8 mouse cellular contexts compared by ENCODE assay signal in the genomic region with DNA sequence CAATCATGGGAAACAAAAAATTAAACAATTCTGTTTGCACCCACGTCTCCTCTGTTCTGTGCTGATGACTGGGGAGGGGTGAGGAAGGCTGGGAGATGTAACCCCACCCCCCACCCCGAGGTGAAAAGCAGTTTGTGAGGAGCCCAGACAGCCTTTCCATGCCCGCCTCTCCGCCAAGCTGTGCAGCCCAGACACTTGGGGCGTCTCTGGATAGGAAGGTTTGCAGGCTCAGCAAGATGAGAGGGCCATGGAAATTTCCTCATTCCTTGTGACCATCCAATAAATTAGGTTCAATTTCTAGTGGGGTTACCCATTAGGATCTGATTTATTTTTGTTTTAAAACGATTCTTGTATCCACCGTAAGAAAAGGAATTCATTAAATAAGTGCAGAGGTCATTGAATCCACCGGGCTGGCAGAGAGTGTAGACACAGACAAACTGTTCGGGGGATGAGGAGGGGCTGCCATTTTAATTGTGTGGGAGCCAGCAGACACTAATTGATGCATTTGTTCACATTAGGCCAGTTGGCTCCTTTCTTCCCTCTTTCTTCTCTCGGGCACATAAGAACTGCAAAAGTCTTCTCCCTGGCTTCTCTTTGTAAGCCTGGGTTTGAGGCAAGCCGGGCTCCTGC. TPM values are rescaled to one million over a fixed set of nuclear protein-coding genes. Genes with fewer than 3 reads are reported as not detected.
DNase-seq lines count a peak whose midpoint lies in the region; ATAC-seq and TF ChIP-seq lines count a peak whose summit lies in the region.

No protein-coding gene starts in this region.

- H3K36me3 ChIP-seq in heart, postnatal 0 days (replicated peaks; ENCODE audit: control insufficient read depth, insufficient read depth, low read length): no peaks in the 10 kb centered on the region
- no peaks in the 10 kb centered on the region for H3K36me3 ChIP-seq in hindbrain, embryonic 11.5 days (ENCODE audit: control insufficient read depth, insufficient read depth, low read length)
- H3K36me3 ChIP-seq in midbrain, embryonic 14.5 days (ENCODE audit: control insufficient read depth, insufficient read depth, low read length): no peaks in the 10 kb centered on the region

- no peak overlapping the region for H3K9ac ChIP-seq in heart, postnatal 0 days (replicated peaks; ENCODE audit: low read depth, low read length)
- no peak overlapping the region for H3K9ac ChIP-seq in hindbrain, embryonic 11.5 days (ENCODE audit: low read depth, low read length)
- H3K9ac ChIP-seq in midbrain, embryonic 14.5 days (replicated peaks; ENCODE audit: low read length): peak overlapping the region; percentile 21; the same call in 1 of the 2 replicates

- no peak for DNase-seq in heart, postnatal 0 days (ENCODE audit: low spot score)
- no peak for DNase-seq in heart, postnatal 25 days (ENCODE audit: low spot score)
- no peak for DNase-seq in hindbrain, embryonic 11.5 days (ENCODE audit: low spot score)
- DNase-seq in midbrain, embryonic 14.5 days: peak; percentile 50
- DNase-seq in right cerebral cortex, postnatal 4 days: no peak
- DNase-seq in spleen, postnatal 4 days (ENCODE audit: low spot score in 2 of 2): no peak
- DNase-seq in frontal cortex, postnatal 10 days (ENCODE audit: low spot score in 2 of 2): no peak

- ATAC-seq in heart, postnatal 0 days (ENCODE audit: insufficient read depth, low read depth): no peak
- ATAC-seq in common myeloid progenitor, adult 5-6 weeks (replicated peaks; ENCODE audit: low read depth, poor library complexity, severe bottlenecking): 0 out of 2 replicates have a peak, but pooled peaks have one; percentile 7
- ATAC-seq in hindbrain, embryonic 11.5 days (ENCODE audit: low FRiP score): peak; percentile 83
- peak; percentile 48; the same call in 1 of the 2 replicates for ATAC-seq in midbrain, embryonic 14.5 days (ENCODE audit: low FRiP score, low TSS enrichment)

- peak overlapping the region; percentile 6; the same call in 1 of the 2 replicates for H3K4me3 ChIP-seq in heart, postnatal 0 days (ENCODE audit: low read depth, low read length)
- H3K4me3 ChIP-seq in hindbrain, embryonic 11.5 days (ENCODE audit: low read depth, low read length): no peak overlapping the region
- no peak overlapping the region for H3K4me3 ChIP-seq in midbrain, embryonic 14.5 days (replicated peaks; ENCODE audit: low read depth, low read length)

- peaks cover 25% of the 10 kb centered on the region for H3K4me1 ChIP-seq in heart, postnatal 0 days (ENCODE audit: control insufficient read depth, insufficient read depth)
- H3K4me1 ChIP-seq in hindbrain, embryonic 11.5 days (replicated peaks; ENCODE audit: control insufficient read depth, insufficient read depth, low read length): peaks cover 7% of the 10 kb centered on the region; the same call in 1 of the 2 replicates
- peaks cover 24% of the 10 kb centered on the region for H3K4me1 ChIP-seq in midbrain, embryonic 14.5 days (ENCODE audit: control insufficient read depth, insufficient read depth, low read length)

- H3K4me2 ChIP-seq in heart, postnatal 0 days (ENCODE audit: low read depth, low read length): peak overlapping the region; percentile 48
- peak overlapping the region; percentile 27 for H3K4me2 ChIP-seq in hindbrain, embryonic 11.5 days (replicated peaks; ENCODE audit: low read depth, low read length)
- peak overlapping the region; percentile 6; the same call in 1 of the 2 replicates for H3K4me2 ChIP-seq in midbrain, embryonic 14.5 days (ENCODE audit: low read length)

- no peaks in the 10 kb centered on the region for H3K9me3 ChIP-seq in heart, postnatal 0 days (replicated peaks; ENCODE audit: control insufficient read depth, low read length)
- no peaks in the 10 kb centered on the region for H3K9me3 ChIP-seq in hindbrain, embryonic 11.5 days (ENCODE audit: control insufficient read depth, low read length)
- no peaks in the 10 kb centered on the region for H3K9me3 ChIP-seq in midbrain, embryonic 14.5 days (ENCODE audit: control insufficient read depth, low read length)

- 39% methylated on average over 11 of the region's 11 CpGs for WGBS in heart, postnatal 0 days
- 27% methylated on average over 11 of the region's 11 CpGs for WGBS in hindbrain, embryonic 11.5 days
- WGBS in midbrain, embryonic 14.5 days: 16% methylated on average over 11 of the region's 11 CpGs

- no peaks in the 10 kb centered on the region for H3K27me3 ChIP-seq in heart, postnatal 0 days (ENCODE audit: control insufficient read depth, insufficient read depth, low read length)
- H3K27me3 ChIP-seq in hindbrain, embryonic 11.5 days (ENCODE audit: control insufficient read depth, insufficient read depth, low read length): no peaks in the 10 kb centered on the region
- no peaks in the 10 kb centered on the region; the same call in 1 of the 2 replicates for H3K27me3 ChIP-seq in midbrain, embryonic 14.5 days (ENCODE audit: control insufficient read depth, insufficient read depth, low read length)

- peak overlapping the region; percentile 47 for H3K27ac ChIP-seq in heart, postnatal 0 days (ENCODE audit: low read depth)
- peak overlapping the region; percentile 8 for H3K27ac ChIP-seq in hindbrain, embryonic 11.5 days (ENCODE audit: low read depth, low read length)
- peak overlapping the region; percentile 66 for H3K27ac ChIP-seq in midbrain, embryonic 14.5 days (replicated peaks; ENCODE audit: low read depth, low read length)

- no peak for TF ChIP-seq EP300 in heart, postnatal 0 days (IDR thresholded peaks at IDR 0.05; ENCODE audit: low read depth)

- TF ChIP-seq CTCF in heart, postnatal 0 days (IDR thresholded peaks at IDR 0.05; ENCODE audit: low read depth): no peak

- intact Hi-C loops in heart, postnatal 25 days (cut with DNase I): no loop called here

RNA-seq across cellular contexts. Expression of gene Cdhr3, which starts 57.5 kb away (rescaled TPM):
- total RNA-seq in heart, postnatal 0 days (2014; rRNA removed; ENCODE audit: low replicate concordance): 1.5 TPM in 1 of 2 replicates, not detected in the other
- polyA plus RNA-seq in heart, postnatal 0 days (2015; fragmentation: Nextera tagmentation; extraction: Ambion mirVana): 0.73 and 1.2 TPM in 2 replicates
- under 1 TPM; 0.67 to 0.73 TPM for total RNA-seq in heart, postnatal 25 days (2021)
- not detected in 2 replicates for total RNA-seq in common myeloid progenitor, adult 5-6 weeks (2017)
- 0.15 and 0.32 TPM in 2 replicates for polyA plus RNA-seq in hindbrain, embryonic 11.5 days (2014; fragmentation: Nextera tagmentation; extraction: Ambion mirVana)
- polyA plus RNA-seq in midbrain, embryonic 14.5 days (2014; fragmentation: Nextera tagmentation; extraction: Ambion mirVana): 0.08 and 0.28 TPM in 2 replicates

Comparison
In these comparisons a context has a peak if more than half of its experiments do, and no peak if none do; other contexts are left out.
1. H3K27ac ChIP-seq: peak in every context shown above with its lines; median percentile 66 in midbrain, embryonic 14.5 days; 47 in heart, postnatal 0 days; 8 in hindbrain, embryonic 11.5 days.